Mouse (Mus musculus): ENCODE data around the gene Gm11639. TPM values are rescaled to one million over a fixed set of nuclear protein-coding genes. Genes with fewer than 3 reads are reported as not detected.
"Not testable (repeated sequence)": the region's sequence is repeated elsewhere in the genome, so short reads cannot be mapped to it uniquely, and the experiment has no call there.

Gm11639 gene
- total RNA-seq, 2 experiments from 2014 or later: not detected

- intact Hi-C loops (cut with DNase I): no loop called here
Measured at GRCm38 (mm10) chr11:105030229-105030628, 344.7 kb downstream of the Gm11639 start.

GRCm38 (mm10) chr11:105031103-105031502 is 345.6 kb downstream of the Gm11639 start:
- no peak for DNase-seq
- intact Hi-C loops (cut with DNase I): no loop called here

More at GRCm38 (mm10) chr11:105030229-105030628, 344.7 kb downstream of the Gm11639 start:
- DNase-seq: no peak

- intact Hi-C loops (cut with DNase I): no loop called here
- DNase-seq: no peak
Measured at GRCm38 (mm10) chr11:105035081-105035480, 349.6 kb downstream of the Gm11639 start.

- intact Hi-C loops (cut with DNase I): no loop called here
- no peak for DNase-seq
Measured at GRCm38 (mm10) chr11:105063292-105063691, 377.8 kb downstream of the Gm11639 start, which contains the start of gene Efcab3. Efcab3 (plus strand) TSS chr11:105063592.

- DNase-seq; intact Hi-C loops (cut with DNase I): not testable (repeated sequence)
Measured at GRCm38 (mm10) chr11:105112448-105112847, 426.9 kb downstream of the Gm11639 start.

- DNase-seq: no peak
- intact Hi-C loops (cut with DNase I): no loop called here
Measured at GRCm38 (mm10) chr11:105117814-105118213, 432.3 kb downstream of the Gm11639 start.

- intact Hi-C loops (cut with DNase I): loop anchor here (10.0 kb wide), 3 partner anchors 214 to 526 kb away; no protein-coding TSS in a partner anchor
- DNase-seq: no peak
Measured at GRCm38 (mm10) chr11:105120551-105121061, 435.1 kb downstream of the Gm11639 start.

GRCm38 (mm10) chr11:105121792-105122191 is 436.3 kb downstream of the Gm11639 start:
- intact Hi-C loops (cut with DNase I): loop anchor here (10.0 kb wide), 3 partner anchors 213 to 527 kb away; no protein-coding TSS in a partner anchor
- not testable (repeated sequence) for DNase-seq

- intact Hi-C loops (cut with DNase I): loop anchor here (10.0 kb wide), 3 partner anchors 211 to 529 kb away; no protein-coding TSS in a partner anchor
Measured at GRCm38 (mm10) chr11:105123986-105124385, 438.5 kb downstream of the Gm11639 start.

GRCm38 (mm10) chr11:105125735-105126519 is 440.4 kb downstream of the Gm11639 start, which contains the start of gene Mettl2:
Mettl2 (plus strand) TSS chr11:105126425.
- intact Hi-C loops (cut with DNase I): loop anchor here (5.0 to 10.0 kb wide), 4 partner anchors 51 to 531 kb away; partner anchors contain the start of gene Tlk2
- peak; percentile 67 to 75 for DNase-seq

More at GRCm38 (mm10) chr11:105123986-105124385, 438.5 kb downstream of the Gm11639 start:
- DNase-seq: peak in 1 of 2 experiments; percentile 23

- intact Hi-C loops (cut with DNase I): loop anchor here (5.0 to 10.0 kb wide), 4 partner anchors 51 to 532 kb away; partner anchors contain the start of gene Tlk2
- DNase-seq: no peak
Measured at GRCm38 (mm10) chr11:105126520-105127029, 441.1 kb downstream of the Gm11639 start.

- intact Hi-C loops (cut with DNase I): no loop called here
Measured at GRCm38 (mm10) chr11:105135692-105136091, 450.2 kb downstream of the Gm11639 start.

GRCm38 (mm10) chr11:105137255-105137654 is 451.7 kb downstream of the Gm11639 start:
- DNase-seq; intact Hi-C loops (cut with DNase I): not testable (repeated sequence)

More at GRCm38 (mm10) chr11:105135692-105136091, 450.2 kb downstream of the Gm11639 start:
- DNase-seq: no peak

- intact Hi-C loops (cut with DNase I); DNase-seq: not testable (repeated sequence)
Measured at GRCm38 (mm10) chr11:105140512-105140911, 455.0 kb downstream of the Gm11639 start.

- intact Hi-C loops (cut with DNase I): no loop called here
- no peak for DNase-seq
Measured at GRCm38 (mm10) chr11:105141115-105141514, 455.6 kb downstream of the Gm11639 start.

- intact Hi-C loops (cut with DNase I): no loop called here
- no peak for DNase-seq
Measured at GRCm38 (mm10) chr11:105143564-105143963, 458.1 kb downstream of the Gm11639 start.

GRCm38 (mm10) chr11:105144084-105144483 is 458.6 kb downstream of the Gm11639 start:
- intact Hi-C loops (cut with DNase I): no loop called here
- no peak for DNase-seq

- no peak for DNase-seq
- intact Hi-C loops (cut with DNase I): no loop called here
Measured at GRCm38 (mm10) chr11:105144508-105145210, 459.2 kb downstream of the Gm11639 start.

- DNase-seq: no peak
- intact Hi-C loops (cut with DNase I): no loop called here
Measured at GRCm38 (mm10) chr11:105145211-105145610, 459.7 kb downstream of the Gm11639 start.

- no peak for DNase-seq
- intact Hi-C loops (cut with DNase I): no loop called here
Measured at GRCm38 (mm10) chr11:105146593-105146992, 461.1 kb downstream of the Gm11639 start, which contains the start of gene Gm10842. Gm10842 (plus strand) TSS chr11:105146893.
